Mouse (Mus musculus) kidney, postnatal 4 days (tissue): ENCODE results near the gene Dnttip1.

Experiments used
- DNase-seq, 2 experiments: peaks; one replicate each; pipeline ENCODE4 v3.0.0; 2021; ENCODE audit warnings: mixed read lengths in 2 of 2

The Dnttip1 gene

DNA sequence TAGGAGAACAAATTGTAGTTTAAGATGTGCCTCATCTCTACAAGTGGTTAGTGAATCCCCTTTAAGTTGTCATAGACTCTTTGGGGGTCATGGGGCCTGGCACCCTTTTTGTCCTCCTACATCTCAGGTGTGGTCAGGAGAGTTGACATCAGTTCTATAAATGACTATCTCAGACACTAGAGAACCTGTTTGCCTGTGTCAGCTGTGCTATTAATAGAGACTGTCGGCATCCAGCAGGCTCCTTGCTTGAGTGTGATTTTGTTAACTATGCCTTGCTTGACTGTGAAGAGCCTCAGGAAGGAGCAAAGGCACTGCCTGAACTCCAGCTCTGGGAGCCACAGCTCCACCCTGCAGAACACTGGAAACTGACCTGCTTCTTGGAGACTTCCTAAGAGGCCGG, 9.0 kb downstream of the Dnttip1 start:
- no peak for DNase-seq

DNA sequence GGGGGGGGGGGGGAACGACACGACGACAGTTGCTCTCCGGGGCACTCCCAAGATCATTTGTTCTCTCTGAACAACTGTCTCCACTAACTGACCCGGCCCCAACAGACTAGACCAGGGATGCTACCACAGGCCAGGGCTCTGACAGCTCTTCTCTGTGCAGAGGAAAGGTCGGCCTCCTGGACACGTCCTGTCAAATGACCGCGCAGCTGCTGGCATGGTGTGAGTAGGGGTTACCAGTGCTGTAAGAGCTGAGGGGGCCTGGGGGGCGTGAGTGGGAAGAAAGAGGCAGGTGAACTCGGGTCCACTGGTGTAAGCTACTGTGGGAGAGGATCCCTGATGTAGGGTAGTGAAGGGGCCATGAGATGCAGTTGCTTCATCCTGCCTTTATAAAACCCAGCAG, 12.1 kb downstream of the Dnttip1 start:
- no peak for DNase-seq

DNA sequence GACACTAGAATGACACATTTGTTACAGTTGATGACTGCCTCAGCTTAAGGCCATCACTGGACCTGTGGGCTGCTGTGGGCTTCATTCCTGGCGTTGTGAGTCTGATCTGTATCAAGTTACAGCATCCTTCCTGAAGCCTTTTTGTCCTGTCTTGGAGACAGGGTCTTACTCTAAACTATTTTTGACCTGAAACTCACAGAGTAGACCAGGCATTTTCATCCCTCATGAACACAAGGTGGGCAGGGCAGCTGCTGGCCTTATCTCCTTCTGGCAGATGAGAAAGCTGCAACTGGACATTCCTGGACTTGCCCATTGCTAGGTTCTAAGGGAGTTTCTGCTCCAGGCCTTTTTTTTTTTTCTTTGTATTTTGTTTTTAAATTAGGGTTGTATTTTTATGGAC, 12.9 kb downstream of the Dnttip1 start:
- DNase-seq: no peak

DNA sequence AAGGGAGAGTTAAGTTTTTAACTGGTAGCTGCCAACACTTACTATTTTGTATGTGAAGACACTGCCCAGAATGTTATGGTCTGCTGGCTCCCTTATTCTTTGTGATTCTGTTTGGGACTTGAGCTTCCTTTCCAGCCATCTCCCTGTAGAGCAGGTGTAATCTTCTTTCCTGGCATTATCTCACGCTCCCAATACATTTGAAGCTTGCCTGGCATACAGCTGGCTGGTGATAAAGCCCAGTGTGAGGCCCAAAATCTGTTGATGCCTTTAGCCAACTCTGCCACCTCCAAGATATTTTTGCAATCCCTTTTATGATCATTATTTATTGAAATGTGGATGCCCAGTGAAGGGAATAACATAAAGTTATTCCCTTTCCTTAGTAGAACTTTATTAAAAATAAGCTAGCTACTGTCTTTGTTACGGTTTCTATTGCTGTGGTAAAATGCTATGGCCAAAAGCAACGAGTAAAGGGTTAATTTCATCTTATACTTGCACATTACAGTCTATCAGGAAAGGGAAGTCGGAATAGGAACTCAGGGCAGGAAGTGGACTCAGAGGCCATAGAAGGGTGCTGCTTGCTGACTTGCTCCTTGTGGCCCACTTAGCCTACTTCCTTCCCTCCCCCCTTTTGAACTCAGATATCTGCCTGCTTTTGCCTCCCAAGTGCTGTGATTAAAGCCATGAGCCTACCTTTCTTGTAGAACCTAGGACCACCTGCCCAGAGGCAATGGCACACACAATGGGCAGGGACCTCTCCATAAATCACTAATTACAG, 14.5 kb downstream of the Dnttip1 start:
- no peak for DNase-seq

DNA sequence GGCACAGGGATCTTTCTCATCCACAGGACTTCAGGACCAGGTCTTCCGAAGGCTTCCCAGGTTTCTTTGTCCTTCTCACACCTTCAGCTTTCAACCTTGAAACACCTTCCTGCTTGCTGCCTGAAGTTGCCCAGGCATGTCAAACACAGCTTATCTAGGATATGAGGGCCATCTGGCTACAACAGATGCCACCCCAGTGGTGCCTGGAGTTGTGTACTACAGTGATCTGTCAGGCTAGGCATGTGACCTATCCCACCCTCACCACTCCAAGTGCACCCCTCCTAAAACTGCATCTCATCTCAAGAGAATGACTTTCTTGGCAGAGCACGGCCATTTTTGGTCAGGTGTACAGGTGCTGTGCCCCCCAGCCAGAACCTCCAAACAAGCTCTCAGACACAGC, 15.7 kb downstream of the Dnttip1 start:
- DNase-seq: no peak

DNA sequence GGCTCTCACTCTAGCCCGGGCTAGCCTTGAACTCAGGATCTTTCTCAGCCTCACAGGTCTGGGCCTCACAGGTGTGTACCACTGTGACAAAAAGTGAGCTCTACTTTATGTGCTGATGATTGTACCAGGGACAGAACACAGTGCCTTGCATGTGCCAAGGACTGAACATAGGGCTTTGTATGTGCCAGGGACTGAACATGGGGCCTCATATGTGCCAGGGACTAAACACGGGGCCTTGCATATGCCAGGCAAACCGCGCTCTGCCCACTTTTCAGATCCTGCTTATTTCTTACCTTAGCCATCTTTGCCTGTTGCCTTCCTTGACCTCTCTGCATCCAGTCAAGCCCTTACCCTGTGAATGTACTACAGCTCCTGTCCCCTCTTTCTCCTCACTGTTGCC, 16.2 kb downstream of the Dnttip1 start:
- no peak for DNase-seq

DNA sequence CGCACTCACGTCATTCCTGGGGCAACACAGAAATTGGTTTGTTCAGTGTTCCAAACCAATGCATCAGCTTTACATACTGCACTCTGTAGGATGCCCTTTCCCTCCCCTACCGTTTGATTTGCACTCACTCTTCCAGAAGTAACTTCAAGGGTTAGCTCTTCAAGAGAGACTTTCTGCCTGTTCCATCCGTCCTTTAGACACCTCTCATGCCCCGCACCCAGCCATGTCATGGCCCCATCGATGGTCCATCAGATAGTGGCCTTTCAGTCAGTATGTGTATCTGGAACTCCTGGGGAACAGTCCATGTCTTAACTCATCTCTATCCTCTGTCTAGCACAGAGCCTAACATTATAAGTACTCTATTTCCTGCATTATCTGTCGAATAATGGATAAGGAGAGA, 16.8 kb downstream of the Dnttip1 start:
- DNase-seq: no peak

DNA sequence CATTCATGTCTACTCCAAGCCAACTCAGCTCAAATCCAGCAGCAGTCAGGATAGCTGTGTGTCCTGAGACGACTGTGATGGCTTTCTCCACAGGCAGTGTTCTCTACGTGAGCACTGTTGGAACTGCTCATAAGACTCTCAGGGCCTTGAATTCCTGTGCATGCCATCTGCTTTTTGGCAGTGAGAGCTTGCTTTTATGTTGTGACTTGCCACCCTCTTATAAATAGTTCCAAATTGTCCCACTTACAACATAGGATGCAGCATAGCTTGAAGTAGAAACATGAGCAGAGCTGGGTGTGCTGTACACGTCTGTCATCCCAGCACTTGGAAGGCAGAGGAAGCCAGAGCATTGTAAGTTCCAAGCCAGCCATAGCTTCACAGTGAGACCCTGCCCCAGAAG, 20.1 kb downstream of the Dnttip1 start:
- no peak for DNase-seq

DNA sequence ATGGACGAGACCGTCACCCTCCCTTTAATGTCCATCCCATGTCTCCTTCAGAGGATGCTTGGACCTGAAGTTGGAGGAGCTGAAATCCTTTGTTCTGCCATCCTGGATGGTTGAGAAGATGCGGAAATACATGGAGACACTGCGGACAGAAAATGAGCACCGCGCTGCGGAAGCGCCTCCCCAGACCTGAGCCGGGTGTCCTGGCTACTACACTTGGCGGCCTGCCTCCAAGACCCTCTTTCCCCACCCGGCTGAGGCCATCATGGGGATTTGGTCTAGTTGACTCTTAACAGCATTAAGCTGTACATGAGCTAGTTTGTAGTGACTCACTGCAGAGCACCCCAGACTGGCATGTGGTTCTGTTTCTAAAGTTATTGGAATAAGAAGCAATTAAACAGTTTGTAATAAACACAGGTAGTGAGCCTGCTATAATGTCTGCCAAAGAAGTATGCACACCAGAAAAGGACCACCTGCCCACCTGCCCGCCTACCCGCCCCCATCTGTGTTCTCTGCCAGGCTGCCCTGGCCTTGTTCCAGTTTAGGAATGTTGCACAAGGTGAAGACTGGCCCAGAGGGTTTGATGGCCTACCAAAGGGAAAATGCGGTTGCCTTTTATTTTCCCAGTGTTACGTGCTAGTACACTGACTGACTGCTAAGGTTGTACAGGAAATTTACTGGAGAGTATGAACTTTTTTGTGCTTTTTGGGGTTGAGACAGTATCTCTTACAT, 22.2 kb downstream of the Dnttip1 start:
- peak in 1 of 2 experiments; percentile 24 for DNase-seq

DNA sequence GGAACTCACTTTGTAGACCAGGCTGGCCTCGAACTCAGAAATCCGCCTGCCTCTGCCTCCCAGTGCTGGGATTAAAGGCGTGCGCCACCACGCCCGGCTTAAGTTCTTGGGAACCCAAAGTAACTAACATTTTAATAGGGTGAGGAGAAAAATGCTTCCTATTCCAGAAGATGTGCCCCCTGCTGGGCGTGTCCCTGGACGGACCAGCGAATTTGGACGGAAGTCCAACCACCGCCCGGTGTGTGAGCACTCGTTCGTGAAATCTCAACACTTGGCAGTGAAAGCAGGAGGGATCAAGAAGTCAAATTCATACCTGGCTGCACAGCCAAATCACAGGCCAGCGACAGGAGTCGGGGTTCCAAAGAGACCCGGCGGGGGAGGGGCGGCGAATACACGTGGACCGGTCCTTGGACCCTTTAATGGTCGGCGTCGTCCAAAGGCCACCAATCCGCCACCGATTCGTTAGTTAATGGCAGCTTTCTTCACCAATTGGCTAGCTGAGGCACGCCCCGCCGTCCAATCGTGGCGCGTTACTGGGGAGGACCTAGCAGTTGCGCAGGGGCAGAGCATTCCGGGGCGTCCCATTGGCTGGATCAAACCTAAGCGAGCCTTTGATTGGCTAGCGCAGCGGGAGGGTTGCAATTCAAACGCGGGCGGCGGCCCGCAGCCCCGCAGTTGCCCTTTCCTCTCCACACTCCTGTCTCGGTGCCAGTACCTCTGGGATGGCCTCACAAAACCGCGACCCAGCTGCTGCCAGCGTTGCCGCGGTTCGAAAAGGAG, 23.7 kb downstream of the Dnttip1 start, which contains the start of gene Ube2c:
TSS of gene Ube2c (plus strand) at position 641 of the 780 bp plus-strand sequence.
- DNase-seq: peak; percentile 98 to 99

DNA sequence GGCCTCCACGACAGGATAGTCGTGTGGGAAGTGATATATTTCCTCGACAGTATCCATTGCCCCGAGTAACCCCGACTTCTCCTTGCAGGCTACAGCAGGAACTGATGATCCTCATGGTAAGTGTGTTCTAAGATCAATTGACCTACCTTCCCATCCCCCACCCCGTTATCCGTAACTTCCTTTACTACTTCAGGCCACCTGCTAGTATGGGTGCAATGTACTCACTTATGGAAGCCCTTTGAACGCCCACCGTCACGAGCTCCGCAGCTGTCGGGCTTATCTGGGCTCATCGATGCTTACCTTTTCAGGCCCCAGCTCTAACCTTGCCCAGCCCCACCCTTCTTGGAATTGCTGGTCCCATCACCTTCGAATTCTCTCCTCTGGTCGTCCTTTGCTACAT, 24.5 kb downstream of the Dnttip1 start:
- DNase-seq: no peak

DNA sequence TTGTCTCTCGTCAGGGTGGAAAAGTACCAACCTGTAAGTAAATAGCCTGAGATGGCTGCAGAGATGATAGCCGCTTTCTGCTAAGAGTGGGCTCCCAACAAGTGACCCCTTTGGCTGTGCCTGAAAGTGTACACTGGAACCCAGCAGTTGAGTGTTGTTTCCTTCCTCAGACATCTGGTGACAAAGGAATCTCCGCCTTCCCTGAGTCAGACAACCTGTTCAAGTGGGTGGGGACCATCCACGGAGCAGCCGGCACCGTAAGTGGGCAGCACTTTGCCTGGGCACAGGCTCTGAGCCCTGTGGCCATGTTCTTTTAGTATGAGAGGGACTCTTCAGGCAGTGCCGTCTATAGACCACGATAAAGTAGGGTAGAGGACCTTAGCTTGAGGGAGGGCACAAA, 25.3 kb downstream of the Dnttip1 start:
- no peak for DNase-seq

DNA sequence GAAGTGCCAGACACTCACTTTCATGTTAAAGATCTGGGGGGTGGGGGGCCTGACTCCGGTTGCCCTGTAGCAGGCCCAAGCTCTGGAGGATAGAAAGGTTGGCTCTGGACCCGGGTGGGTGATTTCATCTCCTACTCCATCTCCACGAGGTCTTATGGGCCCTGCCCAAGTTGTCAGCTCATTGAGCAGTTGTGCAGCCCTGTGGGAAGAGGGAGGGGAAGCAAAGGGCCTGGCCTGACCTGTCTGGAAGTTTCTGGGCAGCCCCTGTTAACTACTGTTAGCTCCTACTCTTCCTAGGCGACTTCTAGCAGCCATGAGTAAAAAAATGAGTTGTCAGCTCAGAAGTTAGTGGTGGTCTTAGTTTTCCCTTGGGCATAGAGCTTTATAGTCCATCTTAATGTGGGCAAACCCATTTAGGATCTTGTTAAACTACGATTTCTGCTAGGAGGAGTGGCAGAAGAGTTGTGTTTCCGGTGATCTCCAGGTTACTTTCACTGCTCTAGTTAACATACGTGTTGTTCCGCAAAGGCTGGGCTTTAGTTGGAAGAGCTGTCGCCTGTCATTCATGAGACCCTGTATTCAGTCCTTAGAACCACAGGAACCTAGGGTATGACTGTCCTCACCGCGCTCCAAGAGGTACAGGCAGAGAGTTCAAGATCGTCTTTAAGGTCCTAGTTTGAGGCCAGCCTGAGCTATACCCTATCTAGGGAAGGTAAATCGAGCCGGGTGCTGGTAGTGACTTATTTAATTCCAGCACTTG, 27.6 kb downstream of the Dnttip1 start:
- no peak for DNase-seq

DNA sequence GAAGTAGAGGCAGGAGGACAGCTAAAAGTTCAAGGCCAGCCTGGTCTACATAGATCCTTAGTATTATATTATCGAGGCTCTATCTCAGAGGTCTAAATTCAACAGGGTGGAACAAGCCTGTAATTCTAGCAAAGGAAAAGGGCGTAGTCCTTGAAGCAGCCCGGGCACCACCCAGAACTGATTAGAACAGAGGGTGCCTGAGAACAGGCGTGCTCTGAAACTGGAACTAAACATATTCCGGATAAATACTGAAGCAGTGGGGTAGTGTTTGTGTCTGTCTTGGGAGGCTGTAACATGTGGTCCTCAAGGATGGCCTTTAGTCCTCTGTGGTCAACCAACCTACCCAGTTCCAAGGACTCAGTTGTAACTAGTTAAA, 28.2 kb downstream of the Dnttip1 start:
- no peak for DNase-seq

DNA sequence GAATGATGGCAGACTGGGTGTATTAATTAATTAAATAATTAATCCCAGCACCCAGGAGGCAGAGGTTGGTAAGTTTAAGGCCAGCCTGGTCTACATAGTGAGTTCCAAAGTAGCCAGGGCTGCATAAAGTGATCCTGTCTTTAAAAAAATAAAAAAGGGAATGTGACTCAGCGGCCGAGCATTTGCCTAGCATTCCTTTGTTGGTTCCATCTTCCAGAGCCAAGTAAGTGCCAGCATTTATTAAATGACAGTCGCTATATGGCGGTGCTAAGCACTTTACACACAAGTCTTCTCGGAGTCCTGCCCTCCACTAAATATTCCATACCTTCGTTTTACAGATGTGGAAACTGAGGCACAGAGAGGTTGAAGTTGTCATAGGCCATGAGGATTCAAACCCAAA, 30.3 kb downstream of the Dnttip1 start:
- no peak for DNase-seq

DNA sequence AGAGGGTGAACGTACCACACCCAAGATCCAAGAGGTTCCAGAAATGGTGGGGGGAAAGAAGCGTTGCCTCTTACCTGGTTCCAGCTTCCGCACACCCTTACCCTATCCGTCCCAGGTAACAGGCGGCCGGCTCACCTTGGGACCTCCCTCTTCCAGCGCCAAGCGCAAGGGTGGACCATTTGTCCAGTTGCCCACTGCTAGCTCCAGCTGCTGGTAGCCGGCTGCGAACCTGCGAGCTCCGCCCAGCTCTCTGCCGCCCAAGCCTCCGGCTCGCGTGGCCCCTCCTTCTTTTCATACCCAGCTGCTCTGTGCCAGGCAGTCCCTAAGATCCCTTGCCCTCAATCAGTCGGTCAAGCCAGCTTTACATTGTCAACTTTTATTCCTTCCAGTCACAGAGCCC, 31.0 kb downstream of the Dnttip1 start:
- DNase-seq: no peak

DNA sequence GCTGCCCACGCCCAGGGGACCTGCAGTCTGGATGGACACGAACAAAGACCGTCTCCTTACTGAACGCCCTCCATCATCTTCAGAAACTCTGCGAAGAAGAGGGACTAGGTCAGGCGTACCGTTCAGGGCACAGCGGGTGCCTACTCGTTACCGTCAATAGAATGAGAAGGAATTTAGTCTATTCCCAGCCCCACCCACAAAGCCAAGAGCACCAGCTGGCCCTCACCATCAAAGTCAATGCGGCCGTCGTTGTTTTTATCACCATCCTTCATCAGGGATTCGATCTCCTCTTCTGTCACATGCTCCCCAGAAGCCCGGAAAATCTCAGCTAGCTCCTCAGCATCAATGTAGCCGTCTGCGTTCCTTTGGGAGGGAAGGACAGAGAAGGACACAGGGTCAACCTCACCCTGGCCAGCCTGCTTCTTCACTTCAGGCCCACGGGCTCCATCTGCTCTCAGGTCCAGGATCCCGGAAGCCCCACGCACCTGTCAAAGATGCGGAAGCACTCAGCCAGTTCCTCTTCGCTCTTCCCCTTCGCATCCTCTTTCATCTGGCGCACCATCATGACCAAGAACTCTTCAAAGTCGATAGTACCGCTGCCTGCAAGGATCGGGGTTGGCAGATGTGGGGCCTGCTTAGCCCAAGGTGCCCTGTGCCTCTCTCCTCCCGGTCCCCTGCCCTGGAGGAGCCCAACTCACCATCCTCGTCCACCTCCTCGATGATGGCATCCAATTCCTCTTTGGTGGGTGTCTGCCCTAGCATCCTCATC, 31.6 kb downstream of the Dnttip1 start:
- no peak for DNase-seq

DNA sequence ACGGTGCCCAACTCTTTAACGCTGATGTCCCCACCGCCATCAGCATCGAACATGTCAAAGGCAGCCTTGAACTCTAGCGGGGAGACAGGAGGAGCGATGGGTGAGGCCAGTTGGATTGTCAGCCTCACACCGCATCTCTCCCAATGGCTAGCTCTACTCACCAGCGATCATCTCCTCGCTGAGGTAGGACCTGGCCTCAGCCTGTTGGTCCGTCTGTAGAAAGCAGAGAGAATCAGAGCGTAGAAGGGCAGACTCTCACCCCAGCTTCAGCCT, 32.2 kb downstream of the Dnttip1 start:
- DNase-seq: no peak

DNA sequence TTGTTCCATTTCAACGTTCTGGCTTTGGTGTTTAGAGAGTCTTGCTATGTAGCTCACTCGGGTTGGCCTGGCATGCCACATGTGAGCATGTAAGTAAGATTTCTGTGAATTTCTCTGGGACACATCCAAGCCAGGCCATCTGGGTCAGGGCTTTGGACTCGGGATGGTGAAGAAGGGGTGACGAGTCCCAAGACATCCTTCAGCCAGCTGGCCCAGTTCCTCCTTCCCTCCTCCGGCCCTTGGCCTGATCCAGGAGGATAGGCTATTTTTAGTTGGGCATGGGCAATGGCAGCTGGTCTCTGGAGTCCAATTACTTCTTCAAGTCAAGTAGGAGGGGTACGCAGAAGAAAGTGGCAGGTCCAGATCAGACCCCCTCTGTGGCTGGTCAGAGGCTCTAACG, 33.0 kb downstream of the Dnttip1 start:
- DNase-seq: no peak

DNA sequence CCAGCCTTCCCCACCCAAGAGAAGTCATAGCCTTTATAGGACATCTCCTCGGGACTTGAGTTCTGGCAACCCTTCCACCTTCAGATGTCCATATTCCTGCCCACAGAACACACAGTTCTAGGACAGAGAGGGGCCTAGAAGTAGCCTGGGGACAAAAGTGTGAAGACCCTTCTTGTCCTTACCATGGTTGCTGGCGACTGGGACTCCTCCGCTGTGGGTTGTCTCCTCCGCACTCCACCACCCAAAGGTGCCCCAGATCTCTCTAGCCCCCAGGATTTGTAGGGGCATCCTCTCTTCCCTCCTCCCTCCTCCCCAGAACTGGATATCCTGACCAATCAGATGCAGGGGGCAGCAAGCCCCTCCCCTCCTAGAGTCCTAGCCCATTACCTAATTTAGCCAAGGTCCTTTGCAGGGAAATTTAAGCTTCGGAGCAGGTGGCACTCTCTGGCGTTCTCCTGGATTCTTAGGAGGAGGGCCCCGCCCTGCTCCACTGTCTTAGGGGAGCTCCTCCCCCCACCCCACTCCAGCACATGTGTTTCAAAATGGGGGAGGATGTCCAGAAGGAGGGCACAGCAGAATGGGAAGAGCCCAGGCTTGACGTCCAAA, 33.8 kb downstream of the Dnttip1 start, which contains the start of gene Tnnc2:
TSS of gene Tnnc2 (minus strand) at position 487 of the 606 bp plus-strand sequence.
- DNase-seq: no peak

DNA sequence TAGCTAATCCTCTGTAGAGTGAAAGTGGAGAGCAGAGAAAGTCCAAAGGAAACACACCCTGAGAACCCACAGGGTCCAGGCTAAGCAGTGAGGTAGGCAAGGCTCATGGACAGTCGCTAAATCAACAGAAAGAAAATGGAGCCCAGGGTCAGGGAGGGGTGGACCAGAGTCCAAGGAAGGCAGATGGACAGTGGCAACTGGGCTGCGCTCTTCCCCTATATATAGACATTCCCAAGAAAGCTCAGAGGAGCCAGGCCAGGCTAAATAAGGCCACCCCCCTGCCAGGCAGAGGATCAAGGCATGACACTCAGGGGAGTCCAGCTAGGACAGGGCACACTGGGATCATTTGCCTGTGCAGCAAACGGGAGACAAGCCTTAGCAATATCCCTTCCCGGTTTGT, 36.1 kb downstream of the Dnttip1 start:
- no peak for DNase-seq
